Mouse (Mus musculus): ENCODE results near the gene Cubn.

GRCm38 (mm10) chr2:13527125-13527524 is 35.5 kb upstream of the Cubn start:
- TF ChIP-seq GATA1 (IDR thresholded peaks at IDR 0.05; ENCODE audit: low read length) (no peak), TAL1 (IDR thresholded peaks at IDR 0.05; ENCODE audit: low read length) (no peak)
